Mouse (Mus musculus) neural tube, embryonic 15.5 days (tissue): ENCODE measurements around the gene Arf4. TPM values are rescaled to one million over a fixed set of nuclear protein-coding genes. Genes with fewer than 3 reads are reported as not detected.
"Not testable (repeated sequence)": the region's sequence is repeated elsewhere in the genome, so short reads cannot be mapped to it uniquely, and the experiment has no call there.

ENCODE experiments used
- ATAC-seq: fragments of 200-750 bp; cut with Nextera tagmentation; 2 replicates; pipeline ENCODE4 v1.8.0; 2017; ENCODE audit warnings: mild to moderate bottlenecking, moderate TSS enrichment, moderate library complexity; ENCODE audit not compliant: low FRiP score
- H3K27ac ChIP-seq: fragments of 300-500 bp; sonication (generic); replicated peaks from 2 replicates; pipeline ENCODE4 v1.5.1; 2015; ENCODE audit warnings: mild to moderate bottlenecking, inconsistent platforms
- H3K27me3 ChIP-seq: fragments of 300-500 bp; sonication (generic); replicated peaks from 2 replicates; pipeline ENCODE4 v1.6.1; 2015; ENCODE audit warnings: inconsistent platforms
- H3K36me3 ChIP-seq: fragments of 300-500 bp; sonication (generic); 2 replicates; pipeline ENCODE4 v1.6.1; 2015; ENCODE audit warnings: inconsistent platforms
- H3K4me1 ChIP-seq: fragments of 300-500 bp; sonication (generic); 2 replicates; pipeline ENCODE4 v1.6.1; 2015; ENCODE audit warnings: inconsistent platforms
- H3K4me2 ChIP-seq: fragments of 300-500 bp; sonication (generic); 2 replicates; pipeline ENCODE4 v1.6.1; 2015; ENCODE audit warnings: inconsistent platforms, mild to moderate bottlenecking, moderate library complexity
- H3K4me3 ChIP-seq: fragments of 300-500 bp; sonication (generic); replicated peaks from 2 replicates; pipeline ENCODE4 v1.5.1; 2015; ENCODE audit warnings: mild to moderate bottlenecking, inconsistent platforms
- H3K9ac ChIP-seq: fragments of 300-500 bp; sonication (generic); replicated peaks from 2 replicates; pipeline ENCODE4 v1.6.1; 2015; ENCODE audit warnings: mild to moderate bottlenecking, inconsistent platforms
- H3K9me3 ChIP-seq: fragments of 300-500 bp; sonication (generic); replicated peaks from 2 replicates; pipeline ENCODE4 v1.6.1; 2016; ENCODE audit warnings: inconsistent platforms
- WGBS: fragments of 180-500 bp; shearing (Covaris S2); methylation state at CpG from one replicate; pipeline ENCODE4 v1.1.7; 2015; ENCODE audit warnings: mixed read lengths; 5-methylcytosine and 5-hydroxymethylcytosine counted together
- polyA plus RNA-seq: library from polyadenylated mRNA; unstranded; fragments of >200 nt; fragmentation: Nextera tagmentation; extraction: Ambion mirVana; gene quantifications from 2 replicates; pipeline ENCODE4 v1.2.1, GENCODE M21; 2015

The Arf4 gene
- polyA plus RNA-seq, 1 experiment from 2014 or later = 502 TPM

DNA sequence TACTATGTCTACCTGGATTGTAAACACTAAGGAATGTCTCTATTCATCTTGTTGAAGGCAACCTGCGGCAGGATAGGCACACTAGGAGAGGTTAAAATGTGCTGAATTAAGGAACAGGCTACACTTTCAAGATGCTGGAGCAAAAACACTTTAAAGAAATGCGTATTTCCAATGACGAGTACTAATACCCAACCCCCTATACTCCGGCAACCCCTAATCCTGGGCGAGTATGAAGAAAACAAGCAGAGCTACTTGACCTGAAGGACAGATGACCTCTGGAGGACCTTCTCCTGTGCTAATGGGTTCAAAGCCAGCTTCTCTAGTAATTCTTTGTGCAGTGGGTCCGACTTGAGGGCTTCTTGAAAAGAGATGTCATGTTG lies 30.1 kb downstream of the Arf4 start:
- H3K27ac ChIP-seq = no peak overlapping the region
- peaks cover 17% of the 10 kb centered on the region for H3K36me3 ChIP-seq
- no peaks in the 10 kb centered on the region for H3K9me3 ChIP-seq
- H3K4me2 ChIP-seq = peak overlapping the region; percentile 98
- H3K9ac ChIP-seq = peak overlapping the region; percentile 89
- peaks cover 32% of the 10 kb centered on the region for H3K4me1 ChIP-seq
- H3K4me3 ChIP-seq = peak overlapping the region; percentile 99
- no peak for ATAC-seq
- 28% methylated on average over 6 of the region's 6 CpGs for WGBS
- no peaks in the 10 kb centered on the region for H3K27me3 ChIP-seq

GRCm38 (mm10) chr14:26668371-26669291 lies 30.8 kb downstream of the Arf4 start:
- H3K36me3 ChIP-seq = peaks cover 17% of the 10 kb centered on the region
- H3K9me3 ChIP-seq = no peaks in the 10 kb centered on the region
- H3K27ac ChIP-seq = peak overlapping the region; percentile 93
- H3K27me3 ChIP-seq = no peaks in the 10 kb centered on the region
- peak overlapping the region; percentile 99 for H3K4me3 ChIP-seq
- peak overlapping the region; percentile 89 for H3K9ac ChIP-seq
- peak overlapping the region; percentile 98 for H3K4me2 ChIP-seq
- 1% methylated on average over 73 of the region's 73 CpGs for WGBS
- ATAC-seq = peak; percentile 58
- H3K4me1 ChIP-seq = peaks cover 32% of the 10 kb centered on the region

DNA sequence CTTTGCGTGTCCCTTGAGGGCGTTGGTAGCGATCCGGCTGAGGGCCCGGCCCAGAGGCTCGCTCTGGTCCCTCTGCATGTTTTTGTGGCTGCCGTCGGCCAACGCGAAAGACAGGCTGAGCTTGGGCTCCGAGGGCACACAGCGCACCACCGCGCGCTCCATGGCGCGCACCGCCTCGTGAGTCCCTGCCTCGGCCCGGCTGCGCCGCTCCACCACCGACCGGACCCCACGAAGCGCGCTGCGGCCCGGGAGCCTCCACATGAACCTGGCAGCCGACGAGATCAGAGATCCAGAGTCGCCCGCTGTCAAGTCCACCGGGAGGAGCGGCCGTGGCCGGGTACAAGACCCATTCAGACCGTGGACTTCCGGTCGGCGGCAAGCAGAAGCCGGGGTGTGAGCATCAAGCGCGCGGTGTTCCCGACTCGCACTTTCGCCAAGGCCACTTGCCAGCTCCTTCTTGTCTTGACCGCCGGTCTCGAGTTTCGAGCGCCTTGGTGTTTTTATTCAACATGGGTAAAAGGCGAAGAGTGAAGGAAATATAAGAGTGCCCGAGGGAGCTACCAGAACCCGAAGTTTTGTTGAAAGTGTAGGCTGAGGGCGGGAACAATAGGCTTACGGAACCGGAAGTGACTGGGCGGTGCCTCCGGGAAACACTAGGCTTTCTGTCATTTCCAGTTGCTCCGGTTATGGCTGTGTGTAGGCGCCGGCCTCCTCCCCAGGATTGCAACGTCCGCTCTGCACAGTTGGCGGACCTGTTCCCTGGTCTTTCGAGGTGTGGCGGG lies 31.6 kb downstream of the Arf4 start, which contains the start of gene Pde12:
TSS of gene Pde12 (minus strand) at position 592 of the 782 bp plus-strand sequence.
- peak; percentile 96 for ATAC-seq
- Histone ChIP-seq H3K4me2 (peak within 1 kb of the TSS; percentile 98), H3K9me3 (no peaks in the 10 kb centered on the region), H3K4me3 (peak within 1 kb of the TSS; percentile 99), H3K36me3 (peaks cover 13% of the 10 kb centered on the region), H3K27ac (peak within 1 kb of the TSS; percentile 93), H3K4me1 (peaks cover 32% of the 10 kb centered on the region), H3K9ac (peak within 1 kb of the TSS; percentile 89), H3K27me3 (no peaks in the 10 kb centered on the region)
- under 1% methylated on average over 70 of the region's 70 CpGs for WGBS

DNA sequence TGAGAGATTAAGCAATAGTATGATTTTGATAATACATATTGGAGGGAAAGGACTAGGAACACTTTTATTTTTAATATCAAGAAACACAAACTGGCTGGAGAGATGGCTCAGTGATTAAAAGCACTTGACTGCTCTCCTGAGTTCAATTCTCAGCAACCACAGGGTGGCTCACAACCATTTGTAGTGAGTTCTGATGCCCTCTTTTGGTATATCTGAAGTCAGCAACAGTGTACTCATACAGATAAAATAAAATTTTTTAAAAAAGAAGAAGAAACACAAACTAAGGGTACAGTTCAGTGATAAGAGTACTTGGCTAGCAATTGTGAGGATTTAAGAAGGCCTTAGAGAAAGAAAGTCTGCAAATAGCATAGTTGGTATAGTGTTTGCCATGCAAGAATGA lies 33.1 kb downstream of the Arf4 start:
- ATAC-seq = no peak
- H3K9me3 ChIP-seq = no peaks in the 10 kb centered on the region
- peaks cover 1% of the 10 kb centered on the region; the same call in 1 of the 2 replicates for H3K36me3 ChIP-seq
- no peaks in the 10 kb centered on the region for H3K27me3 ChIP-seq
- H3K4me3 ChIP-seq = no peak overlapping the region
- no peak overlapping the region for H3K9ac ChIP-seq
- no peak overlapping the region for H3K27ac ChIP-seq
- peaks cover 30% of the 10 kb centered on the region for H3K4me1 ChIP-seq
- no peak overlapping the region for H3K4me2 ChIP-seq

- H3K4me1 ChIP-seq = peaks cover 21% of the 10 kb centered on the region
- ATAC-seq, H3K36me3 ChIP-seq, H3K27me3 ChIP-seq, H3K27ac ChIP-seq, H3K9ac ChIP-seq, H3K4me3 ChIP-seq, H3K4me2 ChIP-seq, H3K9me3 ChIP-seq: not testable (repeated sequence)
- WGBS = 73% methylated on average over 17 of the region's 17 CpGs
These were observed 34.2 kb downstream of the Arf4 start for GRCm38 (mm10) chr14:26671870-26672615.

DNA sequence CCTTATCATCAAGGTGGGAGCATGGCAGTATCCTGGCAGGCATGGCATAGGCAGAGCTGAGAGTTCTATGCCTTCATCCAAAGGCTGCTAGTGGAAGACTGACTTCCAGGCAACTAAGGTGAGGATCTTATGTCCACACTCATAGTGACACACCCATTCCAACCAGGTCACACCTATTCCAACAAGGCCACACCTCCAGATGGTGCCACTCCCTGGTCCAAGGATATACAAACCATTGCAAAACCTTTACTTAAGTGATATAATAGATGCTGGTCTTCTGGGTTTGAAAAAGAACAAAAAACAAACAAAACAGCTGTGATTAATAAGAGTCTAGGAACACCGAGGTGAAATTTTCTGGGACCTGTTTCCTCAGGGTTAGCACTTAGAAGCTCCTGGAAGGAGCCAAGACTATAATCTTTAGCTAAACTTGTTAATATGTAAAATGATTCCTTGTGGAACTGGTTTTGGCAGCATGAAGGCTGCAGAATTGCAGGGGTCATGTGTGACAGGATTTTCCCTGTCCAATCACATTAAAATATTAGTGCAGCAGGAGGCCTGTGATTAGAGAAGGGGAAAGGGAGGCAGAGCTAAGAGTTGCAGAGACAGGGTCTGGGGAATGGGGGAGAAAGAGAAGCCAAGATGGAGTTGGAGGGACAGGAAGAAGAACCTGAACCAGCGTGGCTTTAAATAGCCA lies 36.7 kb downstream of the Arf4 start:
- H3K36me3 ChIP-seq, H3K27ac ChIP-seq, H3K4me2 ChIP-seq, H3K9me3 ChIP-seq, H3K27me3 ChIP-seq, H3K4me1 ChIP-seq, H3K4me3 ChIP-seq, ATAC-seq, H3K9ac ChIP-seq: not testable (repeated sequence)
- WGBS = 92% methylated on average over 2 of the region's 2 CpGs

GRCm38 (mm10) chr14:26675371-26675770 lies 37.5 kb downstream of the Arf4 start:
- H3K9me3 ChIP-seq = no peaks in the 10 kb centered on the region
- no peak for ATAC-seq
- H3K9ac ChIP-seq = no peak overlapping the region
- H3K4me2 ChIP-seq = no peak overlapping the region
- H3K4me1 ChIP-seq = peaks cover 4% of the 10 kb centered on the region
- no peaks in the 10 kb centered on the region for H3K27me3 ChIP-seq
- WGBS = 25% methylated on average over 12 of the region's 12 CpGs
- H3K36me3 ChIP-seq = no peaks in the 10 kb centered on the region
- H3K4me3 ChIP-seq = no peak overlapping the region
- H3K27ac ChIP-seq = no peak overlapping the region

- ATAC-seq = no peak
- Histone ChIP-seq H3K4me2 (no peak overlapping the region), H3K9me3 (no peaks in the 10 kb centered on the region), H3K27ac (no peak overlapping the region), H3K4me1 (no peaks in the 10 kb centered on the region), H3K4me3 (no peak overlapping the region), H3K36me3 (no peaks in the 10 kb centered on the region), H3K9ac (no peak overlapping the region), H3K27me3 (no peaks in the 10 kb centered on the region)
- WGBS = 76% methylated on average over 5 of the region's 5 CpGs
These were observed 37.9 kb downstream of the Arf4 start for GRCm38 (mm10) chr14:26675791-26676190.

DNA sequence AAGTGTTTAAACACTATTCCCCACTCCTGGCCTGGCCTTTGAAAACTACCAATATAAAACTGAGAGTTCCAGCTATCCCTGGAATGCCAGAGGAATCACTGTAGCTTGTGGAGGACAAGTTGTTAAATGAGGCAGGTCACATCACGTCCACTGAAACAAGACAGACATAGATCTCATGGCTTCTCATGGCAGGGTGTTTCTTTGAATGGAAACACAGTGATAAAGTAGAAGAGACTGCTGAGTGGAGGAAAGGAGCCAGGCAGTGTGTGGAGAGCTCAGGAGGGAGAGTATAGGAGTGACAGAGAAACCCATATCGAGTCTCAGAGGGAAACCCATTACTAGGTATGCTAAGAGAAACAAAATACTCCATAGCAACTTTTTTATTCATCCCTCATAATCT lies 52.9 kb downstream of the Arf4 start:
- H3K4me2 ChIP-seq = no peak overlapping the region
- ATAC-seq = no peak
- no peaks in the 10 kb centered on the region for H3K9me3 ChIP-seq
- no peak overlapping the region for H3K27ac ChIP-seq
- H3K36me3 ChIP-seq = no peaks in the 10 kb centered on the region
- no peak overlapping the region for H3K4me3 ChIP-seq
- WGBS = 68% methylated on average over 2 of the region's 2 CpGs
- H3K27me3 ChIP-seq = no peaks in the 10 kb centered on the region
- H3K9ac ChIP-seq = no peak overlapping the region
- no peaks in the 10 kb centered on the region for H3K4me1 ChIP-seq

DNA sequence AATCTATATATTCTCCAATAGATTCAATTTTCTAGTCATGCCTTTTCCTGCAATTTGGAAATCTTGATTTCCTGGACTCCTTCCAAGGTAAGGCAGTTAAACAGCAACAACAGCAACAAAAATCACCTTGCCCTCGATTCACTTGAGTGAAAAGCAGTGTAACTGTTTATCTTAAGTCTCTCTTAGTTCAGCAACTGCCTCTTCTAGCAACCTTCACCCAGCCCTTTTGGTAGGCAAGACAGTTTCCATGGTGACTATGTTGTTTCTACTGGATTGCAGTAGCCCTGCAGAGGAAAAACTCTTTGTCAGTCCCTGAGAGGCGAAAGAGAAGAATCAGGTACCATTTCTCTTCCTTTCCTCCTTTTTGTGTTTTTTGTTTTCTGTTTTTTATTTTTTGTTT lies 53.5 kb downstream of the Arf4 start:
- H3K4me2 ChIP-seq = no peak overlapping the region
- H3K4me1 ChIP-seq = no peaks in the 10 kb centered on the region
- no peak overlapping the region for H3K9ac ChIP-seq
- H3K36me3 ChIP-seq = no peaks in the 10 kb centered on the region
- H3K9me3 ChIP-seq = no peaks in the 10 kb centered on the region
- WGBS = 49% methylated on average over 2 of the region's 2 CpGs
- H3K4me3 ChIP-seq = no peak overlapping the region
- no peaks in the 10 kb centered on the region for H3K27me3 ChIP-seq
- no peak overlapping the region for H3K27ac ChIP-seq
- ATAC-seq = no peak

GRCm38 (mm10) chr14:26692974-26693373 lies 55.1 kb downstream of the Arf4 start, which contains the start of gene Dnah12:
Gene Dnah12, plus strand, starts transcription at chr14:26693274.
- no peak within 1 kb of the TSS for H3K4me2 ChIP-seq
- H3K4me3 ChIP-seq = no peak within 1 kb of the TSS
- no peaks in the 10 kb centered on the region for H3K9me3 ChIP-seq
- H3K4me1 ChIP-seq = no peaks in the 10 kb centered on the region
- H3K27me3 ChIP-seq = no peaks in the 10 kb centered on the region
- no peak within 1 kb of the TSS for H3K27ac ChIP-seq
- WGBS = 92% methylated on average over 3 of the region's 3 CpGs
- no peak within 1 kb of the TSS for H3K9ac ChIP-seq
- H3K36me3 ChIP-seq = no peaks in the 10 kb centered on the region
- ATAC-seq = no peak
